8 mouse cellular contexts compared by ENCODE assay signal in genomic region chr6:56652121-56652592, GRCm38 (mm10). TPM values are rescaled to one million over a fixed set of nuclear protein-coding genes. Genes with fewer than 3 reads are reported as not detected.
DNase-seq lines count a peak whose midpoint lies in the region; ATAC-seq lines count a peak whose summit lies in the region.

No protein-coding gene starts in this region.

- no peaks in the 10 kb centered on the region for H3K36me3 ChIP-seq in embryonic facial prominence, embryonic 11.5 days (replicated peaks; ENCODE audit: control insufficient read depth, insufficient read depth, low read depth, low read length)
- H3K36me3 ChIP-seq in hindbrain, embryonic 14.5 days (replicated peaks; ENCODE audit: control insufficient read depth, insufficient read depth), result no peaks in the 10 kb centered on the region

- peak; percentile 44; the same call in 1 of the 2 replicates for ATAC-seq in embryonic facial prominence, embryonic 11.5 days (replicated peaks; ENCODE audit: insufficient number of reproducible peaks, low FRiP score, low TSS enrichment, low read depth)
- peak; percentile 37; the same call in 1 of the 2 replicates for ATAC-seq in hindbrain, embryonic 14.5 days (ENCODE audit: low FRiP score)
- no peak for ATAC-seq in erythroid progenitor cell, adult 5-6 weeks (replicated peaks; ENCODE audit: low FRiP score, poor library complexity, severe bottlenecking)

- H3K4me1 ChIP-seq in embryonic facial prominence, embryonic 11.5 days (ENCODE audit: control insufficient read depth, insufficient read depth, low read length), result no peaks in the 10 kb centered on the region
- H3K4me1 ChIP-seq in hindbrain, embryonic 14.5 days (replicated peaks; ENCODE audit: control insufficient read depth, insufficient read depth, low read length), result no peaks in the 10 kb centered on the region; the same call in 1 of the 2 replicates

- no peaks in the 10 kb centered on the region for H3K9me3 ChIP-seq in embryonic facial prominence, embryonic 11.5 days (replicated peaks; ENCODE audit: control insufficient read depth, low read length)
- H3K9me3 ChIP-seq in hindbrain, embryonic 14.5 days (ENCODE audit: control insufficient read depth, low read length), result no peaks in the 10 kb centered on the region

- H3K9ac ChIP-seq in embryonic facial prominence, embryonic 11.5 days (replicated peaks; ENCODE audit: low read length), result peak overlapping the region; percentile 44; the same call in 1 of the 2 replicates
- H3K9ac ChIP-seq in hindbrain, embryonic 14.5 days, result peak overlapping the region; percentile 49; the same call in 1 of the 2 replicates

- WGBS in embryonic facial prominence, embryonic 11.5 days, result under 1% methylated on average over 36 of the region's 36 CpGs
- 2% methylated on average over 36 of the region's 36 CpGs for WGBS in hindbrain, embryonic 14.5 days

- peak; percentile 16 for DNase-seq in gastrocnemius, postnatal 14 days
- DNase-seq in gastrocnemius, adult 8-10 months (ENCODE audit: low spot score in 2 of 2), result no peak
- DNase-seq in Muller cell, postnatal 12 days (ENCODE audit: inconsistent ontology term), result peak; percentile 56
- peak; percentile 56 for DNase-seq in embryonic facial prominence, embryonic 11.5 days (ENCODE audit: low spot score)
- no peak for DNase-seq in hindbrain, embryonic 14.5 days (ENCODE audit: low spot score)
- DNase-seq in lung, postnatal 4 days, result peak; percentile 5 to 20
- peak; percentile 41 for DNase-seq in right cerebral cortex, postnatal 4 days

- H3K4me3 ChIP-seq in embryonic facial prominence, embryonic 11.5 days (ENCODE audit: low read depth, low read length), result peak overlapping the region; percentile 40
- peak overlapping the region; percentile 43 for H3K4me3 ChIP-seq in hindbrain, embryonic 14.5 days (replicated peaks; ENCODE audit: low read length)

- no peak overlapping the region for H3K27ac ChIP-seq in embryonic facial prominence, embryonic 11.5 days (replicated peaks; ENCODE audit: low read depth, low read length)
- no peak overlapping the region for H3K27ac ChIP-seq in hindbrain, embryonic 14.5 days

- peak overlapping the region; percentile 85 for H3K4me2 ChIP-seq in embryonic facial prominence, embryonic 11.5 days (ENCODE audit: low read depth, low read length)
- H3K4me2 ChIP-seq in hindbrain, embryonic 14.5 days (replicated peaks), result peak overlapping the region; percentile 90

- H3K27me3 ChIP-seq in embryonic facial prominence, embryonic 11.5 days (ENCODE audit: control insufficient read depth, insufficient read depth, low read length), result peaks cover 2% of the 10 kb centered on the region; the same call in 1 of the 2 replicates
- peaks cover 21% of the 10 kb centered on the region for H3K27me3 ChIP-seq in hindbrain, embryonic 14.5 days (ENCODE audit: control insufficient read depth, insufficient read depth, low read length)

- intact Hi-C loops in gastrocnemius, postnatal 14 days (cut with DNase I; ENCODE audit: low total_unique reads), result no loop called here

RNA-seq across cellular contexts. Expression of gene Lsm5, which starts 52.4 kb away (rescaled TPM):
- total RNA-seq in gastrocnemius, postnatal 14 days (2021), result 10 to 100 TPM; 15.9 to 17.0 TPM
- 10 to 100 TPM in 3 of 4 experiments, 1 to 10 TPM in 1; 8.4 to 16.6 (median 14.0) TPM for total RNA-seq in gastrocnemius, adult 8-10 months (2022)
- 222 and 263 TPM in 2 replicates for polyA plus RNA-seq in embryonic facial prominence, embryonic 11.5 days (2014; fragmentation: Nextera tagmentation; extraction: Ambion mirVana)
- 80.4 and 93.8 TPM in 2 replicates for polyA plus RNA-seq in hindbrain, embryonic 14.5 days (2014; fragmentation: Nextera tagmentation; extraction: Ambion mirVana)
- total RNA-seq in erythroid progenitor cell, adult 5-6 weeks (2015; ENCODE audit: low replicate concordance), result 22.2 and 47.6 TPM in 2 replicates
- 21.9 and 98.5 TPM in 2 replicates for total RNA-seq in erythroid progenitor cell, adult 5-6 weeks (2017; ENCODE audit: low replicate concordance)

Comparison
In these comparisons a context has a peak if more than half of its experiments do, and no peak if none do; other contexts are left out.
1. DNase-seq: peak in gastrocnemius, postnatal 14 days (single experiment), Muller cell, postnatal 12 days (single experiment), embryonic facial prominence, embryonic 11.5 days (single experiment), lung, postnatal 4 days (2 of 2) and right cerebral cortex, postnatal 4 days (single experiment); none in gastrocnemius, adult 8-10 months (0 of 2) and hindbrain, embryonic 14.5 days (single experiment).